Mouse (Mus musculus): Measurements from ENCODE around the gene Jund. TPM values are rescaled to one million over a fixed set of nuclear protein-coding genes. Genes with fewer than 3 reads are reported as not detected.

The Jund gene
- total RNA-seq (2023) = 1,000 to 10,000 TPM in 1 of 2 experiments, 100 to 1,000 TPM in 1; 926 to 1,259 TPM

GRCm38 (mm10) chr8:70698310-70699109, at the start of gene Jund:
TSS of gene Jund (plus strand) at chr8:70698949.

GRCm38 (mm10) chr8:70660273-70660725, 38.5 kb upstream of the Jund start, which contains the start of gene Pgpep1:
TSS of gene Pgpep1 (minus strand) at chr8:70660388.

GRCm38 (mm10) chr8:70673079-70673856, 25.5 kb upstream of the Jund start, which contains the start of gene Lsm4:
TSS of gene Lsm4 (plus strand) at chr8:70673248.

GRCm38 (mm10) chr8:70703287-70703686, 4.5 kb downstream of the Jund start, which contains the start of gene Iqcn:
TSS of gene Iqcn (plus strand) at chr8:70703457.

GRCm38 (mm10) chr8:70718297-70718696, 19.5 kb downstream of the Jund start, which contains the start of gene Gm3336:
TSS of gene Gm3336 (plus strand) at chr8:70718543.

GRCm38 (mm10) chr8:70723486-70724210, 24.9 kb downstream of the Jund start, which contains the start of gene Pde4c:
TSS of gene Pde4c (plus strand) at chr8:70723720.

Other genes with a start within 250 kb of the Jund start
- gene Klhl26, start 222.0 kb upstream of the Jund start, total RNA-seq (2023) = 1 to 10 TPM; 4.0 to 4.1 TPM
- gene Tmem59l, start 211.6 kb upstream of the Jund start, total RNA-seq (2023) = not detected
- not detected for gene Crlf1, start 205.8 kb upstream of the Jund start, total RNA-seq (2023)
- gene Rex1bd, start 192.2 kb upstream of the Jund start, total RNA-seq (2023) = 10 to 100 TPM; 38.6 to 39.3 TPM
- 1,000 to 10,000 TPM; 1,032 to 1,222 TPM for gene Uba52, start 188.1 kb upstream of the Jund start, total RNA-seq (2023)
- gene Fkbp8, start 171.2 kb upstream of the Jund start, total RNA-seq (2023) = 100 to 1,000 TPM; 181 to 184 TPM
- 10 to 100 TPM; 38.1 to 38.4 TPM for gene Kxd1, start 171.0 kb upstream of the Jund start, total RNA-seq (2023)
- gene Ell, start 159.5 kb upstream of the Jund start, total RNA-seq (2023) = 10 to 100 TPM; 32.2 to 37.9 TPM
- 10 to 100 TPM; 29.5 to 40.1 TPM for gene Isyna1, start 104.6 kb upstream of the Jund start, total RNA-seq (2023)
- 10 to 100 TPM; 60.1 to 77.7 TPM for gene Ssbp4, start 90.1 kb upstream of the Jund start, total RNA-seq (2023)
- 10 to 100 TPM; 65.7 to 79.1 TPM for gene Lrrc25, start 82.8 kb upstream of the Jund start, total RNA-seq (2023)
- gene Gdf15, start 66.5 kb upstream of the Jund start, total RNA-seq (2023) = under 1 TPM; 0.49 to 0.90 TPM
- gene Pgpep1, start 38.6 kb upstream of the Jund start, total RNA-seq (2023) = 1 to 10 TPM; 3.6 to 5.1 TPM
- gene Lsm4, start 25.7 kb upstream of the Jund start, total RNA-seq (2023) = 10 to 100 TPM; 40.7 to 61.6 TPM
- 1 to 10 TPM; 7.5 to 9.1 TPM for gene Iqcn, start 4.5 kb downstream of the Jund start, total RNA-seq (2023)
- gene Gm3336, start 19.6 kb downstream of the Jund start, total RNA-seq (2023) = under 1 TPM in 1 of 2 experiments, not detected in 1; 0.64 TPM
- under 1 TPM; 0.31 to 0.50 TPM for gene Pde4c, start 24.8 kb downstream of the Jund start, total RNA-seq (2023)
- 1 to 10 TPM; 2.6 to 3.0 TPM for gene Rab3a, start 55.7 kb downstream of the Jund start, total RNA-seq (2023)
- 10 to 100 TPM; 20.1 to 25.7 TPM for gene Mpv17l2, start 62.0 kb downstream of the Jund start, total RNA-seq (2023)
- gene Pik3r2, start 77.8 kb downstream of the Jund start, total RNA-seq (2023) = 10 to 100 TPM; 18.6 to 20.8 TPM
- 100 to 1,000 TPM; 167 to 179 TPM for gene Mast3, start 106.1 kb downstream of the Jund start, total RNA-seq (2023)
- under 1 TPM; 0.42 to 0.57 TPM for gene Il12rb1, start 109.5 kb downstream of the Jund start, total RNA-seq (2023)
- gene Arrdc2, start 140.8 kb downstream of the Jund start, total RNA-seq (2023) = 10 to 100 TPM; 16.6 to 20.4 TPM
- gene Kcnn1, start 164.3 kb downstream of the Jund start, total RNA-seq (2023) = not detected
- 10 to 100 TPM; 35.2 to 37.0 TPM for gene Ccdc124, start 175.0 kb downstream of the Jund start, total RNA-seq (2023)
- gene Slc5a5, start 193.8 kb downstream of the Jund start, total RNA-seq (2023) = not detected
- 1,000 to 10,000 TPM; 1,354 to 1,486 TPM for gene Rpl18a, start 198.5 kb downstream of the Jund start, total RNA-seq (2023)
- 10 to 100 TPM; 31.6 to 32.4 TPM for gene Map1s, start 207.0 kb downstream of the Jund start, total RNA-seq (2023)